Mouse (Mus musculus) C2C12 (cell line): ENCODE data around the gene Ern1.
A peak's percentile ranks its signal among the peaks of the same experiment; 100 is the strongest.

Experiments used
- CEBPB ChIP-seq: IDR thresholded peaks from one replicate; pipeline ENCODE4 v1.6.1; 2011; ENCODE audit warnings: low read depth, mild to moderate bottlenecking, control low read depth, moderate library complexity
- CTCF ChIP-seq: IDR thresholded peaks from one replicate; pipeline ENCODE4 v1.5.1; 2011; ENCODE audit not compliant: control insufficient read depth, insufficient read depth, insufficient read length
- FOSL1 ChIP-seq: IDR thresholded peaks from one replicate; pipeline ENCODE4 v1.8.0; 2011; ENCODE audit warnings: mild to moderate bottlenecking, low read length; ENCODE audit not compliant: poor library complexity, insufficient read depth, severe bottlenecking
- MAX ChIP-seq: IDR thresholded peaks from one replicate; pipeline ENCODE4 v1.6.1; 2011; ENCODE audit warnings: mild to moderate bottlenecking, control low read depth
- MYOD1 ChIP-seq: IDR thresholded peaks from one replicate; pipeline ENCODE4 v1.6.1; 2011; ENCODE audit warnings: low read depth; ENCODE audit not compliant: control insufficient read depth, insufficient read length
- MYOG ChIP-seq: IDR thresholded peaks from one replicate; pipeline ENCODE4 v1.6.1; 2011; ENCODE audit not compliant: control insufficient read depth, insufficient read length; ENCODE audit errors: extremely low read depth
- USF1 ChIP-seq: IDR thresholded peaks from one replicate; pipeline ENCODE4 v1.6.1; 2011; ENCODE audit warnings: low read depth, mild to moderate bottlenecking, control low read depth, moderate library complexity

- TF ChIP-seq CTCF (no peak), MAX (peak; percentile 16), CEBPB (no peak), MYOD1 (no peak), USF1 (no peak), MYOG (no peak), FOSL1 (no peak)
Observed at GRCm38 (mm10) chr11:106490057-106490456, 2.4 kb upstream of the Ern1 start.
